Mouse (Mus musculus): ENCODE measurements around the gene Ermp1. TPM values are rescaled to one million over a fixed set of nuclear protein-coding genes. Genes with fewer than 3 reads are reported as not detected.
A peak's percentile ranks its signal among the peaks of the same experiment; 100 is the strongest.

Gene Ermp1
- 6.2 and 7.0 TPM in 2 replicates for polyA plus RNA-seq (2014; fragmentation: Nextera tagmentation; extraction: Ambion mirVana)

- peak; percentile 95 for DNase-seq
- no peaks in the 10 kb centered on the region for H3K27me3 ChIP-seq (ENCODE audit: control insufficient read depth, insufficient read depth, low read length)
- peak within 1 kb of the TSS; percentile 69 for H3K4me2 ChIP-seq (ENCODE audit: low read length)
- H3K9me3 ChIP-seq (ENCODE audit: control insufficient read depth, low read length) = no peaks in the 10 kb centered on the region
- no peaks in the 10 kb centered on the region for H3K36me3 ChIP-seq (ENCODE audit: control insufficient read depth, insufficient read depth, low read length)
- H3K4me1 ChIP-seq (ENCODE audit: control insufficient read depth, insufficient read depth, low read length) = no peaks in the 10 kb centered on the region
- peak within 1 kb of the TSS; percentile 79 for H3K4me3 ChIP-seq (replicated peaks; ENCODE audit: low read depth, low read length)
- peak within 1 kb of the TSS; percentile 91 for H3K27ac ChIP-seq (replicated peaks; ENCODE audit: low read depth, low read length)
- WGBS = under 1% methylated on average over 81 of the region's 90 CpGs
- peak; percentile 94 for ATAC-seq (ENCODE audit: low FRiP score, low TSS enrichment)
- H3K9ac ChIP-seq (replicated peaks; ENCODE audit: low read length) = peak within 1 kb of the TSS; percentile 83
Observed at GRCm38 (mm10) chr19:29647651-29648549, at the start of gene Ermp1. Gene Ermp1 (minus strand): TSS chr19:29648415.

GRCm38 (mm10) chr19:29697245-29697874, 49.1 kb upstream of the Ermp1 start, which contains the start of gene Mlana:
Gene Mlana (plus strand): TSS chr19:29697824.
- no peaks in the 10 kb centered on the region for H3K4me1 ChIP-seq (ENCODE audit: control insufficient read depth, insufficient read depth, low read length)
- no peak within 1 kb of the TSS for H3K9ac ChIP-seq (replicated peaks; ENCODE audit: low read length)
- H3K27ac ChIP-seq (replicated peaks; ENCODE audit: low read depth, low read length) = no peak within 1 kb of the TSS
- no peaks in the 10 kb centered on the region for H3K9me3 ChIP-seq (ENCODE audit: control insufficient read depth, low read length)
- DNase-seq (no peak), ATAC-seq (ENCODE audit: low FRiP score, low TSS enrichment) (no peak)
- H3K27me3 ChIP-seq (ENCODE audit: control insufficient read depth, insufficient read depth, low read length) = no peaks in the 10 kb centered on the region
- WGBS = 66% methylated on average over 3 of the region's 3 CpGs
- no peaks in the 10 kb centered on the region for H3K36me3 ChIP-seq (ENCODE audit: control insufficient read depth, insufficient read depth, low read length)
- H3K4me3 ChIP-seq (replicated peaks; ENCODE audit: low read depth, low read length) = no peak within 1 kb of the TSS
- H3K4me2 ChIP-seq (ENCODE audit: low read length) = no peak within 1 kb of the TSS

GRCm38 (mm10) chr19:29696840-29697239, 48.6 kb upstream of the Ermp1 start:
- no peaks in the 10 kb centered on the region for H3K36me3 ChIP-seq (ENCODE audit: control insufficient read depth, insufficient read depth, low read length)
- H3K4me3 ChIP-seq (replicated peaks; ENCODE audit: low read depth, low read length) = no peak overlapping the region
- no peak for ATAC-seq (ENCODE audit: low FRiP score, low TSS enrichment)
- H3K27ac ChIP-seq (replicated peaks; ENCODE audit: low read depth, low read length) = no peak overlapping the region
- no peaks in the 10 kb centered on the region for H3K4me1 ChIP-seq (ENCODE audit: control insufficient read depth, insufficient read depth, low read length)
- no peak for DNase-seq
- no peak overlapping the region for H3K4me2 ChIP-seq (ENCODE audit: low read length)
- H3K9me3 ChIP-seq (ENCODE audit: control insufficient read depth, low read length) = no peaks in the 10 kb centered on the region
- H3K9ac ChIP-seq (replicated peaks; ENCODE audit: low read length) = no peak overlapping the region
- no peaks in the 10 kb centered on the region for H3K27me3 ChIP-seq (ENCODE audit: control insufficient read depth, insufficient read depth, low read length)

- no peak for ATAC-seq (ENCODE audit: low FRiP score, low TSS enrichment)
- WGBS = 94% methylated on average over 4 of the region's 4 CpGs
- H3K36me3 ChIP-seq (ENCODE audit: control insufficient read depth, insufficient read depth, low read length) = no peaks in the 10 kb centered on the region
- no peak overlapping the region for H3K9ac ChIP-seq (replicated peaks; ENCODE audit: low read length)
- no peaks in the 10 kb centered on the region for H3K27me3 ChIP-seq (ENCODE audit: control insufficient read depth, insufficient read depth, low read length)
- no peak overlapping the region for H3K4me3 ChIP-seq (replicated peaks; ENCODE audit: low read depth, low read length)
- no peak overlapping the region for H3K4me2 ChIP-seq (ENCODE audit: low read length)
- no peaks in the 10 kb centered on the region for H3K4me1 ChIP-seq (ENCODE audit: control insufficient read depth, insufficient read depth, low read length)
- DNase-seq = no peak
- H3K27ac ChIP-seq (replicated peaks; ENCODE audit: low read depth, low read length) = no peak overlapping the region
- no peaks in the 10 kb centered on the region for H3K9me3 ChIP-seq (ENCODE audit: control insufficient read depth, low read length)
Observed at GRCm38 (mm10) chr19:29696309-29696708, 48.1 kb upstream of the Ermp1 start.

GRCm38 (mm10) chr19:29695071-29695470, 46.9 kb upstream of the Ermp1 start:
- no peak overlapping the region for H3K27ac ChIP-seq (replicated peaks; ENCODE audit: low read depth, low read length)
- H3K36me3 ChIP-seq (ENCODE audit: control insufficient read depth, insufficient read depth, low read length) = no peaks in the 10 kb centered on the region
- 84% methylated on average over 10 of the region's 10 CpGs for WGBS
- H3K9ac ChIP-seq (replicated peaks; ENCODE audit: low read length) = no peak overlapping the region
- no peak for DNase-seq
- no peaks in the 10 kb centered on the region for H3K9me3 ChIP-seq (ENCODE audit: control insufficient read depth, low read length)
- no peak for ATAC-seq (ENCODE audit: low FRiP score, low TSS enrichment)
- no peak overlapping the region for H3K4me2 ChIP-seq (ENCODE audit: low read length)
- H3K4me1 ChIP-seq (ENCODE audit: control insufficient read depth, insufficient read depth, low read length) = no peaks in the 10 kb centered on the region
- no peaks in the 10 kb centered on the region for H3K27me3 ChIP-seq (ENCODE audit: control insufficient read depth, insufficient read depth, low read length)
- H3K4me3 ChIP-seq (replicated peaks; ENCODE audit: low read depth, low read length) = no peak overlapping the region

- no peaks in the 10 kb centered on the region for H3K27me3 ChIP-seq (ENCODE audit: control insufficient read depth, insufficient read depth, low read length)
- no peak overlapping the region for H3K4me3 ChIP-seq (replicated peaks; ENCODE audit: low read depth, low read length)
- peak; percentile 92 for DNase-seq
- ATAC-seq (ENCODE audit: low FRiP score, low TSS enrichment) = peak; percentile 27; the same call in 1 of the 2 replicates
- no peak overlapping the region for H3K4me2 ChIP-seq (ENCODE audit: low read length)
- H3K9ac ChIP-seq (replicated peaks; ENCODE audit: low read length) = no peak overlapping the region
- WGBS = 51% methylated on average over 16 of the region's 16 CpGs
- H3K27ac ChIP-seq (replicated peaks; ENCODE audit: low read depth, low read length) = no peak overlapping the region
- H3K36me3 ChIP-seq (ENCODE audit: control insufficient read depth, insufficient read depth, low read length) = no peaks in the 10 kb centered on the region
- H3K9me3 ChIP-seq (ENCODE audit: control insufficient read depth, low read length) = no peaks in the 10 kb centered on the region
- no peaks in the 10 kb centered on the region for H3K4me1 ChIP-seq (ENCODE audit: control insufficient read depth, insufficient read depth, low read length)
Observed at GRCm38 (mm10) chr19:29683844-29684540, 35.8 kb upstream of the Ermp1 start.

- Histone ChIP-seq H3K4me3 (replicated peaks; ENCODE audit: low read depth, low read length) (no peak overlapping the region), H3K27ac (replicated peaks; ENCODE audit: low read depth, low read length) (no peak overlapping the region), H3K4me1 (ENCODE audit: control insufficient read depth, insufficient read depth, low read length) (no peaks in the 10 kb centered on the region), H3K27me3 (ENCODE audit: control insufficient read depth, insufficient read depth, low read length) (no peaks in the 10 kb centered on the region), H3K9ac (replicated peaks; ENCODE audit: low read length) (no peak overlapping the region), H3K4me2 (ENCODE audit: low read length) (no peak overlapping the region), H3K9me3 (ENCODE audit: control insufficient read depth, low read length) (no peaks in the 10 kb centered on the region), H3K36me3 (ENCODE audit: control insufficient read depth, insufficient read depth, low read length) (no peaks in the 10 kb centered on the region)
- no peak for DNase-seq
- WGBS = 91% methylated on average over 13 of the region's 13 CpGs
- ATAC-seq (ENCODE audit: low FRiP score, low TSS enrichment) = no peak
Observed at GRCm38 (mm10) chr19:29680182-29681152, 32.3 kb upstream of the Ermp1 start.

Measured in midbrain, embryonic 14.5 days (tissue).